Mouse (Mus musculus) ES-Bruce4 (cell line): Measurements from ENCODE around the gene Cep170b. TPM values are rescaled to one million over a fixed set of nuclear protein-coding genes. Genes with fewer than 3 reads are reported as not detected.

Experiments used
- H3K27ac ChIP-seq: 2 replicates; pipeline ENCODE4 v1.5.1; 2012; ENCODE audit warnings: low read length, inconsistent platforms; ENCODE audit not compliant: insufficient read depth
- H3K27me3 ChIP-seq: 2 replicates; pipeline ENCODE4 v1.6.1; 2012; ENCODE audit warnings: mild to moderate bottlenecking, low read length, inconsistent platforms; ENCODE audit not compliant: control insufficient read depth, poor library complexity, insufficient read depth, severe bottlenecking
- H3K36me3 ChIP-seq: 2 replicates; pipeline ENCODE4 v1.6.1; 2012; ENCODE audit warnings: inconsistent platforms, mild to moderate bottlenecking, low read length, moderate library complexity; ENCODE audit not compliant: control insufficient read depth, poor library complexity, insufficient read depth, severe bottlenecking
- H3K4me1 ChIP-seq: one replicate; pipeline ENCODE4 v1.8.1; 2011; ENCODE audit warnings: low read length; ENCODE audit not compliant: control insufficient read depth, insufficient read depth
- H3K4me3 ChIP-seq: 2 replicates; pipeline ENCODE4 v1.5.1; 2011; ENCODE audit warnings: low read depth, mild to moderate bottlenecking, low read length
- H3K9ac ChIP-seq: 2 replicates; pipeline ENCODE4 v1.6.1; 2012; ENCODE audit warnings: low read depth, mild to moderate bottlenecking, inconsistent platforms; ENCODE audit not compliant: poor library complexity, severe bottlenecking
- H3K9me3 ChIP-seq: replicated peaks from 2 replicates; pipeline ENCODE4 v1.6.1; 2012; ENCODE audit warnings: mild to moderate bottlenecking, low read length, inconsistent platforms; ENCODE audit not compliant: control insufficient read depth, poor library complexity, insufficient read depth, severe bottlenecking
- CTCF ChIP-seq: IDR thresholded peaks from one replicate; pipeline ENCODE4 v1.8.1; 2011; ENCODE audit warnings: low read depth, low read length
- EP300 ChIP-seq: IDR thresholded peaks from 2 replicates; pipeline ENCODE4 v1.6.1; 2011; ENCODE audit warnings: low read depth, low read length; ENCODE audit not compliant: insufficient read depth
- POLR2A ChIP-seq: IDR thresholded peaks from one replicate; pipeline ENCODE4 v1.8.1; 2011; ENCODE audit warnings: low read length; ENCODE audit not compliant: insufficient read depth
- polyA plus RNA-seq: library from polyadenylated mRNA; stranded (reverse); fragments of >200 nt; gene quantifications from 2 replicates; pipeline ENCODE4 v1.2.4, GENCODE M21; 2011; ENCODE audit warnings: low read depth; ENCODE audit not compliant: missing spikeins, insufficient read depth, insufficient read length

Cep170b gene
- polyA plus RNA-seq, 1 experiment, result 104 TPM

DNA sequence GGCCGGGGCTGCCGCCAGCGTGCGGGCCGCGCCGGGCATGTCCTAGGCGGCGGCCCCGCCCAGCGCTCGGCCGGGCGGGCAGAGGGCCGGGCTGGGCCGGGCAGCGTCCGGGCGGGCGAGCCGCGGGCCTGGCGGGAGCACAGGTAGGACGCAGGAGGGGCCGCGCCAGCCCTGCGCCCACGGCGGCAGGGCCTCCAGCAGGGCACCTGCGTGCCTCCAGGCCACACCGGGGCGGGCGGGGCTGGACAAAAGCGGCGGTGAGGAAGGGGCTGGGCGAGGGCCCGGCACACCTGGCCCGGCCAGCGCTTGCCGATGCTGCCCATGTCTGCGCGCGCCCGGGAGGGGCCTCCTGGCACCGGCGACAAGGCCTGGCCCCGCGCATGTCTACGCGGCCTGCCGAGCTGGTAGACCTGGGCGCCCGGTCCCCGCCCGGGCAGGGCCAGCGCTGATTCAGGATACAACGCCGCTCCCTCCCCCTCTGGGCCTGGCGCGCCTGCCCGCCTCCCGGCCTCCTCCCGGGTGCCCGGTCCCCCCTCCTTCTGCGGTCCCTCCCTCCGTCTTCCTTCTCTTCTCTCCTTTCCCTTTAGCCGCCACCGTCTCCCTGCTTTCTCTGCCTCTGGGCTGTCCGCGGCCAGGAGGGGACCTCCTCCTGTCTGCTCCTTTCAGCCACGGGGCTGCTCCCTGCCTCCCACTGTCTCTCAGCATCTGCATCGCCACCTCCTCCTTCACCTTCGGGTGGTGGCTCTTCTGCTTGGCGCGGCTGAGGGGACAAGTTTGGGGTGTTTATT lies 2.2 kb downstream of the Cep170b start:
- Histone ChIP-seq H3K4me3 (peak overlapping the region; percentile 80), H3K4me1 (peaks cover 2% of the 10 kb centered on the region), H3K36me3 (no peaks in the 10 kb centered on the region; the same call in 1 of the 2 replicates), H3K9ac (peak overlapping the region; percentile 86), H3K27me3 (no peaks in the 10 kb centered on the region), H3K27ac (no peak overlapping the region), H3K9me3 (no peaks in the 10 kb centered on the region)
- TF ChIP-seq CTCF (no peak), POLR2A (no peak), EP300 (no peak)

DNA sequence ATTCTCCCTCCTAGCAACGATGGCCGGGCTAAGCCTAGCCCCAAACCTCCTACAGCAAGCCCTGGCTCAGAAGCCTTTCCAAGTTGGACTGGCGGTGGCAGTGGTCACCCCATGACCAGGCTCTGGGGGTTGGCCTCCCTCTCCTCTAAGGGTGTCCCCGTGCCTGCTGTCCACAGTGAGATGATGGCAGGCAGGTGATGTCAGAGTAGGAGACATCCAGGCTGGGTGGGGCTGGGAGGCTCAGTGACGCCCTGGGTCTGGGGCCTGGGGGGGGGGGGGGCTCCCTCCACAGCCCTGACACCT lies 2.7 kb downstream of the Cep170b start:
- H3K4me1 ChIP-seq, result peaks cover 2% of the 10 kb centered on the region
- TF ChIP-seq POLR2A (no peak), CTCF (no peak), EP300 (no peak)
- no peak overlapping the region for H3K27ac ChIP-seq
- H3K9me3 ChIP-seq, result no peaks in the 10 kb centered on the region
- H3K4me3 ChIP-seq, result peak overlapping the region; percentile 80
- peak overlapping the region; percentile 86 for H3K9ac ChIP-seq
- no peaks in the 10 kb centered on the region for H3K27me3 ChIP-seq
- no peaks in the 10 kb centered on the region; the same call in 1 of the 2 replicates for H3K36me3 ChIP-seq

DNA sequence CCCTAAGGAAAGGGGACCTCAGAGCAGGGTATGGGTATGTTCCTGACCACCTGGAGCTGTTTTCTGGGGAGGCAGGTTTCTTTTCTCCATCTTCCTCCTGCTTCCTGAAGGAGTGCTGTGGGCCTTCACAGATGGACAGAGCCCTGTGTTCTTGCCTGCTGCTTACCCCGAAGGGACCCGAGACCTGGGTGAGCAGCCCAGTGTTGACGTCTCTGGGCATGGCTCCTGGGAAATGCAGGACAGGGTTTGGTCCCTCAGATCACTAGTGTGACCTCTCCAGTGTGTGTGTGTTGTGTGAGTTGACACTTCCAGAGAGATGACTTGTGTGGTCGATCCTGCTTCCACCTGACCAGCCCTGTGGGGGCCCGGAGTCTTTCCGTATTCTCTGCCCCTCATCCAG lies 3.2 kb downstream of the Cep170b start:
- Histone ChIP-seq H3K27ac (no peak overlapping the region), H3K9ac (no peak overlapping the region), H3K36me3 (no peaks in the 10 kb centered on the region; the same call in 1 of the 2 replicates), H3K4me1 (peaks cover 2% of the 10 kb centered on the region), H3K4me3 (no peak overlapping the region), H3K9me3 (no peaks in the 10 kb centered on the region), H3K27me3 (no peaks in the 10 kb centered on the region)
- TF ChIP-seq POLR2A (no peak), EP300 (no peak), CTCF (no peak)

DNA sequence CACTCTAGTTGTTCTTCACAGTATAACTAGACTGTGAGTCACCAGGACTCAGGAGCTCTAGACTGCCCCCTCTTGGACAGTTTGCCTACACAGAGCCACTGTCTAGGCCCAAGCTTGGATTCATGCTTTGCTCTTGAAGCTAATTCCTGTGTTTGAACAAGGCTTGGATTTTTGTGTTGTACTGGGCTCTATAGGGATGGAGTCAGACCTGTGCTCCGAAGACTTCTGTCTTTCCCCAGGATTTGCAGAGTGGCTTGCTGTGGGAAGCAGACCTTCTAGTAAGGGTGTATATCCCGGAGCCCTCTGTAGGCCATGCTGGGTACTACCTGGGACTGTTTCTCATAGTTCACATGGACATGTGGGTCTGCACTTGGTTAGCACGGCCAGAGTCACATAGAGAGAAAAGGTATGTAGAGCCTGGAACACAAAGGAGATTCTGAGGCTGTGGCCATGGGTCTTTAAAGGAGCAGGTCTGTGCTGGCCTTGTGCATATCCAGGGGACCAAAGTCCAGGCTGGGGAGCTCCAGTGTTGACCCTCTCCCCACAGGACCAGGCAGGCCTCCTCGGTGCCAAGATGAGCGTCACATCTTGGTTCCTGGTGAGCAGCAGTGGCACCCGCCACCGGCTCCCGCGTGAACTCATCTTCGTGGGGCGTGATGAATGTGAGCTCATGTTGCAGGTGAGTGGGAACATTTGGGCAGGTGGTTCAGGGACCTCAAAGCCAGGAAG lies 4.0 kb downstream of the Cep170b start:
- peaks cover 2% of the 10 kb centered on the region for H3K4me1 ChIP-seq
- no peaks in the 10 kb centered on the region for H3K27me3 ChIP-seq
- no peaks in the 10 kb centered on the region; the same call in 1 of the 2 replicates for H3K36me3 ChIP-seq
- no peak overlapping the region for H3K27ac ChIP-seq
- no peaks in the 10 kb centered on the region for H3K9me3 ChIP-seq
- no peak for TF ChIP-seq EP300
- peak; percentile 54 for TF ChIP-seq CTCF
- TF ChIP-seq POLR2A, result no peak
- H3K4me3 ChIP-seq, result no peak overlapping the region
- no peak overlapping the region for H3K9ac ChIP-seq

DNA sequence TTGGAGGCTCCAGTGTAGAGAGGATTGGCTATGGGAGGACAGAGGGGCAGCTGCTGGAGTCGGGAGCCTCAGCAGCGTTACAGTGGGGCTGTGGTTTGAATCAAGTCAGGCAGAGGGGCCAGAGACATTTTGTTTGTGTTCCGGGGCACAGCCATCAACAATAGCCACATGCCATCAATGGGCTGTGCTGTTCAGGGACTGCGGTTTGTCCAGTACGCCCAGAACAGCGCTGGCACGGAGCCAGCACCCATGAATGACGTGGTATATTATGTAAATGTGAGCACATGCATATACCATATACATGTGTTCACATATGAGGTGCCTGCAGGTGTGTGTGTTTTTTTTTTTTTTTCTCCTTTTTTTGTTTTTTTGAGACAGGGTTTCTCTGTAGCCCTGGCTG lies 7.5 kb downstream of the Cep170b start:
- Histone ChIP-seq H3K4me1 (no peaks in the 10 kb centered on the region), H3K27ac (no peak overlapping the region), H3K36me3 (no peaks in the 10 kb centered on the region; the same call in 1 of the 2 replicates), H3K9ac (no peak overlapping the region), H3K9me3 (no peaks in the 10 kb centered on the region), H3K4me3 (no peak overlapping the region), H3K27me3 (no peaks in the 10 kb centered on the region)
- no peak for TF ChIP-seq CTCF
- no peak for TF ChIP-seq POLR2A
- no peak for TF ChIP-seq EP300

DNA sequence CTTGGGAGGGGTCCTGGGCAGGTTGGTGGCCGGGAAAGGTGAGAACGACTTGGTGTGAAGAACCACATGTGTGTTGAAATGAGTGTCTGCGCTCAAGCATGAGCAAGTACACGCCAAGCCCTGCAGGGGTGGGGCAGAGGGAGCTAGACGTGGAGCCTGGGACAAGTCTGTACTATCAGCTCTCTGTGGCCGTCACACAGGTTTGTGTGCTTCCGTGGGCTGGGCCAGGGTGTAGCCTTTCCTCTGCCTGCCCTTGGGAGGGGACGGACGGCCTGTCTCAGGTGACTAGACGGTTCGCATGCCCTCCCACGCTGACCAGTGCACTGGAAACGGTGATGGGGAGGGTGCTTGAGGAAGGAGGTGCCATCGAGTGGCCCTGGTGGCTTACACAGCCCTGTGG lies 10.6 kb downstream of the Cep170b start:
- Histone ChIP-seq H3K27ac (no peak overlapping the region), H3K9me3 (no peaks in the 10 kb centered on the region), H3K4me1 (no peaks in the 10 kb centered on the region), H3K27me3 (no peaks in the 10 kb centered on the region), H3K4me3 (no peak overlapping the region), H3K36me3 (no peaks in the 10 kb centered on the region), H3K9ac (no peak overlapping the region)
- TF ChIP-seq POLR2A (no peak), EP300 (no peak), CTCF (no peak)
